Mouse (Mus musculus): Measurements from ENCODE around the gene Actl10.

DNA sequence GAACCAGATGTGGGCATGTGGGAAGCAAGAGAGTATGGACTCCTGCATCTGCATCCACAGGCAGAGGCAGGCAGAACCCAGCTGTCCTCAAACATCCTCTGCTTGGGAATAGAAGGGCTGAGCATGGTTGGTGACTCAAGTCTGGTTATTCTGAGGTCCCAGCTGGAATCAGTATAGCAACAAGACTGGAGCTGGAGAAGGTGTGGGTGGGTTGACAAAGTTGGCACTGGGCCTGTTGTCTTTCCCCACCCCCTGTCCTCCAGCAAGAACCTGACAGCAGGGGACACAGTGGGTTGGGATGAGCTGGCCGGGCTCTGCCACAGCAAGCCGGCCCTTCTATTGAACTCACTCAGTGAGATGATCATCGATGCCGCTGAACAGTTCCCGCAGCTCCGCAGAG lies 3.7 kb downstream of the Actl10 start:
- TF ChIP-seq EP300 (IDR thresholded peaks at IDR 0.05; ENCODE audit: low read depth) (no peak), CTCF (IDR thresholded peaks at IDR 0.05; ENCODE audit: low read depth) (no peak)
